In the genomic region with DNA sequence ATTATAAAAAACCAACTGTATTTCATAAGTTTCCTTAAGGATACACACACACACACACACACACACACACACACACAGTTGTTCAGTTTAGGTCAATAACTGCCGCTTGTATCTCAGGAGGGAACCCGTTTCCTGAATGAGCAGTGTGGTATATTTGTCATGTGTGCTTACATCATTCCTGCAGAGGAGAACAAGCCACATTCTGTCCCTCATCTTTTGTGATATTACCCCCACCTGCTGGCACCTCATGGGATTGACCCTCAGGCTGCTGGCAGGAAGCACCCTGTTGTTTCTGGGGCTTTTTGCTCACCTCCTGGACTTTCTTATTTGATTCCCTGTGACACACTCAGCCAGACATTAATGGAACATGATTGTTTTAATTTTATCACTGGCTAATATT, we compare ENCODE assay signal across 9 mouse cellular contexts.
A peak's percentile ranks its signal among the peaks of the same experiment; 100 is the strongest.
DNase-seq lines count a peak whose midpoint lies in the region; ATAC-seq and TF ChIP-seq lines count a peak whose summit lies in the region.
"Had no signal": no experiment of that assay in that cellular context is flagged by ENCODE, and none has a peak within 500 bp of the region (broad histone marks: within the 10 kb centered on the region; RNA-seq: fewer than 3 reads in every experiment).

No protein-coding gene starts in this region.

- no peaks in the 10 kb centered on the region for H3K9me3 ChIP-seq in kidney, embryonic 14.5 days (ENCODE audit: control insufficient read depth, low read length)
- no peaks in the 10 kb centered on the region for H3K9me3 ChIP-seq in limb, embryonic 12.5 days
- H3K9me3 ChIP-seq in midbrain, embryonic 15.5 days = no peaks in the 10 kb centered on the region
- H3K9me3 ChIP-seq: stomach, embryonic 15.5 days had no signal

- no peak overlapping the region for H3K4me3 ChIP-seq in heart, adult 2 months
- H3K4me3 ChIP-seq in kidney, embryonic 14.5 days (ENCODE audit: low read length) = no peak overlapping the region
- no peak overlapping the region for H3K4me3 ChIP-seq in limb, embryonic 12.5 days (replicated peaks)
- H3K4me3 ChIP-seq in midbrain, embryonic 15.5 days = no peak overlapping the region
- H3K4me3 ChIP-seq: stomach, embryonic 15.5 days had no signal

- 0 out of 2 replicates have a peak, but pooled peaks have one; percentile 43 for TF ChIP-seq EP300 in heart, adult 2 months (IDR thresholded peaks at IDR 0.05; ENCODE audit: insufficient read depth, low read depth, low read length)

- TF ChIP-seq POLR2A in heart, adult 2 months (IDR thresholded peaks at IDR 0.05; ENCODE audit: insufficient read depth, low read depth, low read length) = no peak

- WGBS in heart, adult 2 months = 2% methylated on average over 2 of the region's 2 CpGs
- WGBS in kidney, embryonic 14.5 days = 10% methylated on average over 2 of the region's 2 CpGs
- 5% methylated on average over 2 of the region's 2 CpGs for WGBS in limb, embryonic 12.5 days
- WGBS in midbrain, embryonic 15.5 days = 23% methylated on average over 2 of the region's 2 CpGs

- DNase-seq in cerebellum, adult 11 months = no peak
- peak; percentile 68 for DNase-seq in embryo, embryonic 11 days
- DNase-seq in heart, adult 2 months = peak; percentile 21 to 51
- DNase-seq in spleen, postnatal 36 days (ENCODE audit: low spot score in 2 of 2) = peak; percentile 18 to 19

- no peak overlapping the region for H3K4me2 ChIP-seq in kidney, embryonic 14.5 days (replicated peaks; ENCODE audit: low read depth, low read length)
- H3K4me2 ChIP-seq in limb, embryonic 12.5 days = no peak overlapping the region
- H3K4me2 ChIP-seq in midbrain, embryonic 15.5 days = no peak overlapping the region
- H3K4me2 ChIP-seq: stomach, embryonic 15.5 days had no signal

- no peaks in the 10 kb centered on the region for H3K27me3 ChIP-seq in heart, adult 2 months (ENCODE audit: control insufficient read depth, insufficient read depth, low read length)
- H3K27me3 ChIP-seq in kidney, embryonic 14.5 days (ENCODE audit: control insufficient read depth, insufficient read depth, low read length) = no peaks in the 10 kb centered on the region
- no peaks in the 10 kb centered on the region for H3K27me3 ChIP-seq in limb, embryonic 12.5 days
- no peaks in the 10 kb centered on the region for H3K27me3 ChIP-seq in midbrain, embryonic 15.5 days (replicated peaks)
- H3K27me3 ChIP-seq: stomach, embryonic 15.5 days had no signal

- peak; percentile 60 for TF ChIP-seq CTCF in heart, adult 2 months (IDR thresholded peaks at IDR 0.05)

- intact Hi-C loops in heart, adult 2 months (cut with DNase I) = loop anchor here (2.0 kb wide), 2 partner anchors 110 to 428 kb away; no protein-coding TSS in a partner anchor

- H3K9ac ChIP-seq in heart, adult 2 months (ENCODE audit: low read depth, low read length) = no peak overlapping the region
- no peak overlapping the region for H3K9ac ChIP-seq in kidney, embryonic 14.5 days (ENCODE audit: low read depth, low read length)
- H3K9ac ChIP-seq in limb, embryonic 12.5 days (replicated peaks) = no peak overlapping the region
- no peak overlapping the region for H3K9ac ChIP-seq in midbrain, embryonic 15.5 days
- H3K9ac ChIP-seq: stomach, embryonic 15.5 days had no signal

- no peaks in the 10 kb centered on the region for H3K79me2 ChIP-seq in heart, adult 2 months (replicated peaks; ENCODE audit: control insufficient read depth, insufficient read depth, low read length)

- no peaks in the 10 kb centered on the region for H3K4me1 ChIP-seq in heart, adult 2 months (ENCODE audit: control insufficient read depth, insufficient read depth, low read length)
- no peaks in the 10 kb centered on the region for H3K4me1 ChIP-seq in kidney, embryonic 14.5 days (ENCODE audit: control insufficient read depth, insufficient read depth, low read length)
- H3K4me1 ChIP-seq in limb, embryonic 12.5 days (replicated peaks) = no peaks in the 10 kb centered on the region
- no peaks in the 10 kb centered on the region for H3K4me1 ChIP-seq in midbrain, embryonic 15.5 days
- H3K4me1 ChIP-seq: stomach, embryonic 15.5 days had no signal

- H3K36me3 ChIP-seq in heart, adult 2 months (ENCODE audit: control insufficient read depth, insufficient read depth, low read length) = no peaks in the 10 kb centered on the region
- no peaks in the 10 kb centered on the region for H3K36me3 ChIP-seq in kidney, embryonic 14.5 days (ENCODE audit: control insufficient read depth, insufficient read depth, low read length)
- H3K36me3 ChIP-seq in limb, embryonic 12.5 days = no peaks in the 10 kb centered on the region
- no peaks in the 10 kb centered on the region for H3K36me3 ChIP-seq in midbrain, embryonic 15.5 days (replicated peaks)
- H3K36me3 ChIP-seq: stomach, embryonic 15.5 days had no signal

- no peak overlapping the region for H3K27ac ChIP-seq in heart, adult 2 months
- H3K27ac ChIP-seq in kidney, embryonic 14.5 days (ENCODE audit: low read depth, low read length) = no peak overlapping the region
- no peak overlapping the region for H3K27ac ChIP-seq in limb, embryonic 12.5 days
- H3K27ac ChIP-seq in midbrain, embryonic 15.5 days = no peak overlapping the region
- H3K27ac ChIP-seq: stomach, embryonic 15.5 days had no signal

- ATAC-seq in cerebellum, adult (ENCODE audit: insufficient number of reproducible peaks, low FRiP score, low TSS enrichment) = peak; percentile 68; the same call in 1 of the 2 replicates
- ATAC-seq in kidney, embryonic 14.5 days (ENCODE audit: low FRiP score, low TSS enrichment) = peak; percentile 94
- ATAC-seq in limb, embryonic 12.5 days (ENCODE audit: insufficient number of reproducible peaks, insufficient read depth, low FRiP score, low TSS enrichment, low read depth) = peak; percentile 72; the same call in 1 of the 2 replicates
- ATAC-seq in midbrain, embryonic 15.5 days (replicated peaks) = peak; percentile 90
